Mouse (Mus musculus) small intestine, adult 2 months (tissue): ENCODE data around the gene Ppp1r1c.

Experiments used
- CTCF ChIP-seq: fragments of 200-500 bp; IDR thresholded peaks from 2 replicates; pipeline ENCODE4 v1.5.1; 2012; ENCODE audit warnings: low read depth, mild to moderate bottlenecking, control low read depth, inconsistent platforms, low read length, moderate library complexity, mixed read lengths; ENCODE audit not compliant: insufficient replicate concordance, insufficient read length; ENCODE audit errors: extremely low read depth
- POLR2A ChIP-seq: fragments of 200-500 bp; IDR thresholded peaks from 2 replicates; pipeline ENCODE4 v1.6.1; 2012; ENCODE audit warnings: low read depth, mild to moderate bottlenecking, control low read depth, inconsistent platforms, low read length, moderate library complexity

GRCm38 (mm10) chr2:79722415-79722814 lies 14.8 kb downstream of the Ppp1r1c start:
- TF ChIP-seq POLR2A: no peak
- TF ChIP-seq CTCF: no peak
